Mouse (Mus musculus) myocyte (in vitro differentiated cells): ENCODE measurements around the gene Riox2.

Experiments used
- CEBPB ChIP-seq: IDR thresholded peaks from 2 replicates; pipeline ENCODE4 v1.6.1; 2011; ENCODE audit warnings: mild to moderate bottlenecking, moderate library complexity; ENCODE audit not compliant: poor library complexity, insufficient read depth, severe bottlenecking
- MAX ChIP-seq: IDR thresholded peaks from one replicate; pipeline ENCODE4 v1.6.1; 2011; ENCODE audit warnings: low read depth, mild to moderate bottlenecking, control low read depth
- POLR2A ChIP-seq: IDR thresholded peaks from one replicate; pipeline ENCODE4 v1.6.1; 2011; ENCODE audit warnings: low read depth, mild to moderate bottlenecking, control low read depth, moderate library complexity; ENCODE audit not compliant: insufficient read length
- POLR2AphosphoS2 ChIP-seq: IDR thresholded peaks from one replicate; pipeline ENCODE4 v1.6.1; 2011; ENCODE audit warnings: low read depth, control low read depth; ENCODE audit not compliant: insufficient read length
- SRF ChIP-seq: IDR thresholded peaks from one replicate; pipeline ENCODE4 v1.6.1; 2011; ENCODE audit warnings: low read depth; ENCODE audit not compliant: control insufficient read depth, insufficient read length
- TCF12 ChIP-seq: IDR thresholded peaks from one replicate; pipeline ENCODE4 v1.6.1; 2011; ENCODE audit warnings: mild to moderate bottlenecking, control low read depth; ENCODE audit not compliant: poor library complexity, insufficient read depth, severe bottlenecking
- TCF3 ChIP-seq: IDR thresholded peaks from one replicate; pipeline ENCODE4 v1.6.1; 2011; ENCODE audit warnings: low read depth, control low read depth; ENCODE audit not compliant: insufficient read length
- USF1 ChIP-seq: IDR thresholded peaks from one replicate; pipeline ENCODE4 v1.6.1; 2011; ENCODE audit warnings: low read depth, mild to moderate bottlenecking, control low read depth, moderate library complexity

DNA sequence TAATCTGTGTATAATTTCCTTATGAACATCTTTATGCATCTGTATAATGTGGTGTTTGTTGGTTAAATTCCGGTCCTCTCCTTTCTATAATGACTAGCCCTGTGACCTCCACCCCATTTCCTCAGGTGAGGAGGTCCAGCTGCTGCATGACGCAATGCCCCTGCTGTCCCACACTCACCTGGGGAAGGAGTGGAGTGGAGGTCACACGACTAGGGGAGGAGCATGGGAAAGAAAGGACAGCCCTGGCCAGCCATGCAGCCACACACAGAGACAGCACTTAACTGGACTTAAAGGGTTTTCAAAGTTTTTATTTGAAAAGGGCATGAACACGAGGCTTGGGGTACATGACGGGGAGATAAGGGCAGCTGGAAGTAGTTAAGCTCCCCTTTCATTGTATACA, 59.7 kb downstream of the Riox2 start:
- TF ChIP-seq POLR2A (no peak), MAX (no peak), TCF12 (no peak), USF1 (no peak), POLR2AphosphoS2 (no peak), TCF3 (no peak), CEBPB (no peak), SRF (no peak)
